In the genomic region with DNA sequence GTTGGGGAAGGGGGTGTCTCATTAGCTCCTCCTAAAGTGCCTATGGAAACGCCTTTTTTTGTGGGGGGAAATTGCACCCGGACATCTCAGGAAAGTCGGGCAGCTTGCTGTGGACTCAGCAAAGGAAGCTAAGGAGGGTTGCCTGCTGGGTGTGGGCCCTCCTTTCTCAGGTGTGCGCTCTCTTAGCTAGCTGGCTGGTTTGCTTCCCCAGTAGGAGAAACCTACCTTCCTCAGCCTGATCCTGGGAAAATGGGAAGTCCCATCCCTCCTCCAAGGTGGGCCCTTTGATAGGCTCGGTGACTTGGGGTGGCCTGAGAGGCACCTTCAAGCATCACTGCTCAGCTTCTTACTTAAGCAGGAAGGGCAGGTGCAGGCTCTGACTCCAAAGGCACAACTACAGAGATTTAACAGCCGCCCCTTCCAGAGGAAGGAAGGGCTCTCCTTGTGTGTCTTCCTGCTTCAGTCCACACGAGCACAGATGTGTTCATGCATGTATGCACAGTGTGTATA, we compare ENCODE assay signal across 8 mouse cellular contexts. TPM values are rescaled to one million over a fixed set of nuclear protein-coding genes. Genes with fewer than 3 reads are reported as not detected.
A peak's percentile ranks its signal among the peaks of the same experiment; 100 is the strongest.
DNase-seq lines count a peak whose midpoint lies in the region; ATAC-seq and TF ChIP-seq lines count a peak whose summit lies in the region.

No protein-coding gene starts in this region.

- peak overlapping the region; percentile 86 for H3K27ac ChIP-seq in liver, adult 2 months (replicated peaks; ENCODE audit: insufficient read depth, low read depth, low read length)
- 0 out of 2 replicates have a peak overlapping the region, but pooled peaks have one; percentile 79 for H3K27ac ChIP-seq in forebrain, embryonic 12.5 days
- no peak overlapping the region for H3K27ac ChIP-seq in neural tube, embryonic 14.5 days (ENCODE audit: low read depth, low read length)

- H3K27me3 ChIP-seq in liver, adult 2 months (ENCODE audit: control insufficient read depth, insufficient read depth, low read length) = no peaks in the 10 kb centered on the region
- H3K27me3 ChIP-seq in forebrain, embryonic 12.5 days = 0 out of 2 replicates have a peak, but pooled peaks cover 3% of the 10 kb centered on the region
- no peaks in the 10 kb centered on the region for H3K27me3 ChIP-seq in neural tube, embryonic 14.5 days (ENCODE audit: control insufficient read depth, insufficient read depth, low read length)

- peak overlapping the region; percentile 76 for H3K9ac ChIP-seq in liver, adult 2 months (ENCODE audit: low read depth, low read length)
- H3K9ac ChIP-seq in forebrain, embryonic 12.5 days = peak overlapping the region; percentile 80
- H3K9ac ChIP-seq in neural tube, embryonic 14.5 days (replicated peaks; ENCODE audit: low read depth, low read length) = peak overlapping the region; percentile 63

- no peak for DNase-seq in liver, adult 2 months (ENCODE audit: extremely low read depth, low read depth, low spot score)
- no peak for DNase-seq in liver
- DNase-seq in kidney, postnatal 25 days = peak; percentile 35 to 66
- DNase-seq in layer of hippocampus, adult 9-10 months (ENCODE audit: low spot score) = no peak
- no peak for DNase-seq in lung, postnatal 4 days
- DNase-seq in left cerebral cortex, adult 11 months (ENCODE audit: low spot score) = no peak

- H3K79me2 ChIP-seq in liver, adult 2 months (ENCODE audit: control insufficient read depth, insufficient read depth, low read length) = peaks cover 22% of the 10 kb centered on the region

- peak overlapping the region; percentile 80 for H3K4me2 ChIP-seq in forebrain, embryonic 12.5 days
- H3K4me2 ChIP-seq in neural tube, embryonic 14.5 days (ENCODE audit: low read depth, low read length) = peak overlapping the region; percentile 84

- TF ChIP-seq POLR2A in liver, adult 2 months (IDR thresholded peaks at IDR 0.05; ENCODE audit: extremely low read depth, insufficient read depth, low read length) = no peak

- ATAC-seq in forebrain, embryonic 12.5 days (ENCODE audit: low FRiP score) = peak; percentile 9; the same call in 1 of the 2 replicates
- ATAC-seq in neural tube, embryonic 14.5 days (ENCODE audit: low read depth) = no peak

- peaks cover 35% of the 10 kb centered on the region for H3K4me1 ChIP-seq in liver, adult 2 months (ENCODE audit: control insufficient read depth, insufficient read depth, low read length)
- H3K4me1 ChIP-seq in forebrain, embryonic 12.5 days = peaks cover 50% of the 10 kb centered on the region
- H3K4me1 ChIP-seq in neural tube, embryonic 14.5 days (ENCODE audit: control insufficient read depth, insufficient read depth, low read length) = peaks cover 43% of the 10 kb centered on the region

- H3K36me3 ChIP-seq in liver, adult 2 months (ENCODE audit: control insufficient read depth, insufficient read depth, low read length) = no peaks in the 10 kb centered on the region
- H3K36me3 ChIP-seq in forebrain, embryonic 12.5 days (replicated peaks) = no peaks in the 10 kb centered on the region
- no peaks in the 10 kb centered on the region for H3K36me3 ChIP-seq in neural tube, embryonic 14.5 days (ENCODE audit: control insufficient read depth, insufficient read depth, low read length)

- peak overlapping the region; percentile 94 for H3K4me3 ChIP-seq in liver, adult 2 months (ENCODE audit: insufficient read depth, low read depth, low read length)
- peak overlapping the region; percentile 84 for H3K4me3 ChIP-seq in forebrain, embryonic 12.5 days (replicated peaks)
- peak overlapping the region; percentile 76 for H3K4me3 ChIP-seq in neural tube, embryonic 14.5 days (ENCODE audit: low read depth, low read length)

- WGBS in liver, adult 2 months = 19% methylated on average over 7 of the region's 7 CpGs
- 6% methylated on average over 7 of the region's 7 CpGs for WGBS in forebrain, embryonic 12.5 days
- 8% methylated on average over 7 of the region's 7 CpGs for WGBS in neural tube, embryonic 14.5 days

- H3K9me3 ChIP-seq in forebrain, embryonic 12.5 days = no peaks in the 10 kb centered on the region
- no peaks in the 10 kb centered on the region for H3K9me3 ChIP-seq in neural tube, embryonic 14.5 days (ENCODE audit: control insufficient read depth, low read length)

- no peak for TF ChIP-seq CTCF in liver, adult 2 months (IDR thresholded peaks at IDR 0.05; ENCODE audit: low read depth, low read length)

RNA-seq across cellular contexts. Expression of gene Pde9a, which starts 0.8 kb away (rescaled TPM):
- 9.1 and 12.6 TPM in 2 replicates for total RNA-seq in liver, adult 2 months (2014; rRNA removed)
- 51.1 and 66.9 TPM in 2 replicates for polyA plus RNA-seq in liver, adult 2 months (2012; rRNA removed)
- polyA plus RNA-seq in forebrain, embryonic 12.5 days (2016; fragmentation: Nextera tagmentation; extraction: Ambion mirVana) = 34.7 and 36.7 TPM in 2 replicates
- polyA plus RNA-seq in neural tube, embryonic 14.5 days (2014; fragmentation: Nextera tagmentation; extraction: Ambion mirVana) = 26.8 and 29.5 TPM in 2 replicates

Comparison
In these comparisons a context has a peak if more than half of its experiments do, and no peak if none do; other contexts are left out.
1. DNase-seq: peak in kidney, postnatal 25 days (2 of 2); none in liver, adult 2 months (single experiment), liver (single experiment), layer of hippocampus, adult 9-10 months (single experiment), lung, postnatal 4 days (0 of 2) and left cerebral cortex, adult 11 months (single experiment).
2. Peak in every context shown above with its lines, with median percentiles within 50 percentile points of each other: H3K4me3 ChIP-seq and H3K9ac ChIP-seq.